Mouse (Mus musculus) liver, embryonic 14.5 days (tissue): Measurements from ENCODE around the gene Lyg1. TPM values are rescaled to one million over a fixed set of nuclear protein-coding genes. Genes with fewer than 3 reads are reported as not detected.

ENCODE experiments used
- ATAC-seq: fragments of 200-750 bp; cut with Nextera tagmentation; 2 replicates; pipeline ENCODE4 v1.8.0; 2017; ENCODE audit warnings: moderate number of reproducible peaks, mild to moderate bottlenecking, moderate library complexity; ENCODE audit not compliant: insufficient read depth
- DNase-seq, 3 experiments: peaks; one replicate each; pipeline ENCODE4 v3.0.0-alpha.2; 2012 to 2013; ENCODE audit warnings: low read depth in 3 of 3, low spot score in 3 of 3
- H3K27ac ChIP-seq: fragments of 300-500 bp; sonication (generic); 2 replicates; pipeline ENCODE4 v1.5.1; 2014; ENCODE audit warnings: moderate library complexity, mild to moderate bottlenecking, control low read depth, inconsistent platforms
- H3K27me3 ChIP-seq: fragments of 300-500 bp; sonication (generic); 2 replicates; pipeline ENCODE4 v1.6.1; 2014; ENCODE audit warnings: mild to moderate bottlenecking, low read length, moderate library complexity; ENCODE audit not compliant: control insufficient read depth, insufficient read depth
- H3K36me3 ChIP-seq: fragments of 300-500 bp; sonication (generic); replicated peaks from 2 replicates; pipeline ENCODE4 v1.6.1; 2014; ENCODE audit warnings: low read depth; ENCODE audit not compliant: control insufficient read depth, insufficient read depth
- H3K4me1 ChIP-seq, 2 experiments: fragments of 200-500 bp in 1 of 2; fragments of 300-500 bp in 1 of 2; sonication (generic) in 1 of 2; replicated peaks; 2 replicates each; pipeline ENCODE4 v1.6.1; 2012 to 2014; ENCODE audit warnings: antibody characterized with exemption in 1 of 2, inconsistent platforms in 1 of 2, low read length in 1 of 2; ENCODE audit not compliant: control insufficient read depth in 2 of 2, insufficient read depth in 2 of 2
- H3K4me2 ChIP-seq: fragments of 300-500 bp; sonication (generic); 2 replicates; pipeline ENCODE4 v1.6.1; 2014; ENCODE audit warnings: low read depth, mild to moderate bottlenecking, control low read depth, moderate library complexity
- H3K4me3 ChIP-seq, 2 experiments: fragments of 200-500 bp in 1 of 2; fragments of 300-500 bp in 1 of 2; sonication (generic) in 1 of 2; 2 replicates each; pipeline ENCODE4 v1.5.1; 2012 to 2014; ENCODE audit warnings: low read depth in 2 of 2, low read length in 2 of 2, mild to moderate bottlenecking in 2 of 2, control low read depth in 1 of 2, inconsistent platforms in 1 of 2, moderate library complexity in 1 of 2; ENCODE audit not compliant: insufficient read depth in 1 of 2
- H3K9ac ChIP-seq: fragments of 300-500 bp; sonication (generic); replicated peaks from 2 replicates; pipeline ENCODE4 v1.6.1; 2014; ENCODE audit warnings: mild to moderate bottlenecking, control low read depth, moderate library complexity
- H3K9me3 ChIP-seq: fragments of 300-500 bp; sonication (generic); 2 replicates; pipeline ENCODE4 v1.6.1; 2016; ENCODE audit warnings: low read length, mixed read lengths; ENCODE audit not compliant: control insufficient read depth
- CTCF ChIP-seq: IDR thresholded peaks from 2 replicates; pipeline ENCODE4 v1.5.1; 2016; ENCODE audit warnings: antibody characterized with exemption, low read depth, control low read depth
- EP300 ChIP-seq: IDR thresholded peaks from 2 replicates; pipeline ENCODE4 v1.6.1; 2016; ENCODE audit warnings: antibody characterized with exemption, low read depth
- WGBS: fragments of 180-500 bp; shearing (Covaris S2); extraction: QIAGEN DNeasy Blood & Tissue Kit; methylation state at CpG from one replicate; pipeline ENCODE4 v1.1.7; 2014; ENCODE audit not compliant: insufficient replicate concordance; 5-methylcytosine and 5-hydroxymethylcytosine counted together
- polyA plus RNA-seq, 2 experiments: library from polyadenylated mRNA; depleted of rRNA in 1 of 2; stranded (reverse) in 1 of 2; unstranded in 1 of 2; fragments of >200 nt; fragmentation: Nextera tagmentation in 1 of 2; extraction: Ambion mirVana in 1 of 2; gene quantifications; 2 replicates each; pipeline versions ENCODE4 v1.2.1 to v1.2.3; 2012 to 2014

Gene Lyg1
- polyA plus RNA-seq, 2 experiments = not detected

- TF ChIP-seq CTCF (no peak), EP300 (no peak)
- Histone ChIP-seq H3K9me3 (no peaks in the 10 kb centered on the region), H3K27me3 (no peaks in the 10 kb centered on the region), H3K9ac (no peak overlapping the region), H3K4me3 (no peak overlapping the region), H3K36me3 (no peaks in the 10 kb centered on the region), H3K4me1 (no peaks in the 10 kb centered on the region), H3K27ac (no peak overlapping the region), H3K4me2 (no peak overlapping the region)
- 27% methylated on average over 4 of the region's 4 CpGs for WGBS
- DNase-seq (no peak), ATAC-seq (no peak)
These were observed 14.0 kb upstream of the Lyg1 start for GRCm38 (mm10) chr1:37971520-37971919.

- WGBS = 70% methylated on average over 6 of the region's 6 CpGs
- Histone ChIP-seq H3K9ac (no peak overlapping the region), H3K4me1 (no peaks in the 10 kb centered on the region), H3K4me3 (no peak overlapping the region), H3K27me3 (no peaks in the 10 kb centered on the region), H3K36me3 (no peaks in the 10 kb centered on the region), H3K9me3 (no peaks in the 10 kb centered on the region), H3K4me2 (no peak overlapping the region), H3K27ac (no peak overlapping the region)
- no peak for ATAC-seq
- no peak for DNase-seq
- TF ChIP-seq EP300 (no peak), CTCF (no peak)
These were observed 11.2 kb upstream of the Lyg1 start for GRCm38 (mm10) chr1:37968746-37969145.

GRCm38 (mm10) chr1:37965571-37965970 lies 8.0 kb upstream of the Lyg1 start:
- no peaks in the 10 kb centered on the region for H3K9me3 ChIP-seq
- H3K36me3 ChIP-seq = no peaks in the 10 kb centered on the region
- DNase-seq (no peak), ATAC-seq (no peak)
- H3K4me1 ChIP-seq = no peaks in the 10 kb centered on the region
- no peak overlapping the region for H3K9ac ChIP-seq
- no peak for TF ChIP-seq CTCF
- TF ChIP-seq EP300 = no peak
- no peak overlapping the region for H3K27ac ChIP-seq
- no peak overlapping the region for H3K4me3 ChIP-seq
- WGBS = 59% methylated on average over 10 of the region's 10 CpGs
- H3K27me3 ChIP-seq = no peaks in the 10 kb centered on the region
- H3K4me2 ChIP-seq = no peak overlapping the region

GRCm38 (mm10) chr1:37959486-37959885 lies 1.9 kb upstream of the Lyg1 start:
- 62% methylated on average over 5 of the region's 5 CpGs for WGBS
- H3K27me3 ChIP-seq = no peaks in the 10 kb centered on the region
- H3K4me3 ChIP-seq = no peak overlapping the region
- no peak overlapping the region for H3K4me2 ChIP-seq
- H3K27ac ChIP-seq = no peak overlapping the region
- DNase-seq (no peak), ATAC-seq (no peak)
- no peak for TF ChIP-seq CTCF
- H3K9me3 ChIP-seq = no peaks in the 10 kb centered on the region
- no peaks in the 10 kb centered on the region for H3K4me1 ChIP-seq
- no peak overlapping the region for H3K9ac ChIP-seq
- no peaks in the 10 kb centered on the region for H3K36me3 ChIP-seq

- Histone ChIP-seq H3K4me2 (no peak overlapping the region), H3K27me3 (no peaks in the 10 kb centered on the region), H3K4me3 (no peak overlapping the region), H3K27ac (no peak overlapping the region), H3K36me3 (no peaks in the 10 kb centered on the region), H3K4me1 (no peaks in the 10 kb centered on the region), H3K9ac (no peak overlapping the region), H3K9me3 (no peaks in the 10 kb centered on the region)
- no peak for ATAC-seq
- 30% methylated on average over 2 of the region's 2 CpGs for WGBS
- DNase-seq = no peak
- no peak for TF ChIP-seq CTCF
- no peak for TF ChIP-seq EP300
These were observed 957 bp upstream of the Lyg1 start for GRCm38 (mm10) chr1:37958516-37958915.
